Mouse (Mus musculus) brain, embryonic 14.5 days (tissue): ENCODE measurements around the gene BC017158.
"Not testable (repeated sequence)": the region's sequence is repeated elsewhere in the genome, so short reads cannot be mapped to it uniquely, and the experiment has no call there.

Experiments used
- CTCF ChIP-seq: fragments of 200-500 bp; IDR thresholded peaks from 2 replicates; pipeline ENCODE4 v1.5.1; 2012; ENCODE audit warnings: inconsistent platforms, mild to moderate bottlenecking, moderate library complexity, borderline replicate concordance; ENCODE audit not compliant: insufficient read depth, insufficient read length; ENCODE audit errors: extremely low read depth
- POLR2A ChIP-seq: fragments of 200-500 bp; IDR thresholded peaks from 2 replicates; pipeline ENCODE4 v1.6.1; 2012; ENCODE audit warnings: mild to moderate bottlenecking, inconsistent platforms, borderline replicate concordance; ENCODE audit not compliant: poor library complexity, insufficient read depth, insufficient read length, severe bottlenecking; ENCODE audit errors: extremely low read depth

DNA sequence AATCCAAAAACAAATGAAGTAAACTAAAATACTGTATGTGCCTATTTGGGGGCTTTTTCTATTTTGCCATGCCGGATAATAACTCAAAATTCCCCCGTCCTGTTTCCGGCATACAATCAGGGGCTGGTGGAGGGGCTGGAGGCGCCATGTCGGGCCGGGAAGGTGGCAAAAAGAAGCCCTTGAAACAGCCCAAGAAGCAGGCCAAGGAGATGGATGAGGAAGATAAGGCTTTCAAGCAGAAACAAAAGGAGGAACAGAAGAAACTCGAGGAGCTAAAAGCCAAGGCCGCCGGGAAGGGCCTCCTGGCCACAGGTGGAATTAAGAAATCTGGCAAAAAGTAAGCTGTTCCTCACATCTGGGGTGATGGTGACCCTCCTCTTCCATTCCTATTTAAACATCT, 42.4 kb upstream of the BC017158 start:
- TF ChIP-seq CTCF, POLR2A: not testable (repeated sequence)
